Mouse (Mus musculus) heart, postnatal 10 days (tissue): Measurements from ENCODE around the gene Gm21119. TPM values are rescaled to one million over a fixed set of nuclear protein-coding genes. Genes with fewer than 3 reads are reported as not detected.
A peak's percentile ranks its signal among the peaks of the same experiment; 100 is the strongest.
"Not testable (repeated sequence)": the region's sequence is repeated elsewhere in the genome, so short reads cannot be mapped to it uniquely, and the experiment has no call there.

ENCODE experiments used
- DNase-seq, 2 experiments: peaks; one replicate each; pipeline ENCODE4 v3.0.0; 2021
- intact Hi-C: fragments of 180-260 bp; cut with DNase I; formaldehyde crosslinking; loops from one replicate; pipeline ENCODE4 v1.15.1; 2025
- total RNA-seq, 2 experiments: library from RNA; stranded (reverse); gene quantifications; 2 replicates each; pipeline ENCODE4 v1.2.3; 2021

Gm21119 gene
- total RNA-seq: under 1 TPM; 0.47 to 0.96 TPM

DNA sequence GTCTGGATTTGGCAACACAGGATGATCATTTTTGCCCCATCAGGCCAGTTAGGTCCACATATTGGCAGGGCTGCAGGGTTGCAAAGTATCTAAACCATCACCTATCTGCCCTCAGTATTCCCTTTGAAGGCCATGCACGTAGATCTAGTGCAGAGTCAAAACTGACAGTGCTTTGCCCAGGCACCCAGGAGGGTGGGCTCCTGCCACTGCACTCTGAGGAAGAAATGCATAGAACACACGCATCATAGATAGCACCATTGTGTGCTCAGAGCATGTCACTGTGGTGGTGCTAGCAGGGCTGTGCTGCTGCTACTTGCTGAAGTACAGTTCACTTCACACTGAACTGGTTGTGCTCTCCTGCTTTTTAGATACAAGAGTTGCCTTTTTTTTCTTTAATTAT lies at the start of gene Gm21119:
Gene Gm21119, plus strand, starts transcription at position 301 of the 400 bp plus-strand sequence.
- intact Hi-C loops, DNase-seq: not testable (repeated sequence)

DNA sequence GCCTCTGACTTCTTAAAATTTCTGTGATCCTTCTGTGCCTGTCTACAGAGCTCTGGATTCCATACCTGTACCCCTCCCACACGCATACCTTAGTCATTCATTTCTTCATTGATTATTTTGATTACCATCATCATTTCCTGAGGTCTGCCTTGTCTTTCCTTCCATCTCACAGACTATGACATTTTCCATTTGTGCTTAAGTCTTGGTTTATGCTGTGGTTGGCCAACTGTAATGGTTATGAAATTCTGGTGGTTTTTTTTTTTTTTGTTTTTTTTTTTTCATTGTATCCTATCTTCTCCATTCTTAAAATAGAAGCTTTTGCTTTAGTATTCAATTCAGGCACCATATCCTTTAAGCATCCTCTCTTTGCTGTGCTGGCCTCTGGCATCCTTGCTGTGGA lies 48.0 kb upstream of the Gm21119 start:
- DNase-seq, intact Hi-C loops: not testable (repeated sequence)

DNA sequence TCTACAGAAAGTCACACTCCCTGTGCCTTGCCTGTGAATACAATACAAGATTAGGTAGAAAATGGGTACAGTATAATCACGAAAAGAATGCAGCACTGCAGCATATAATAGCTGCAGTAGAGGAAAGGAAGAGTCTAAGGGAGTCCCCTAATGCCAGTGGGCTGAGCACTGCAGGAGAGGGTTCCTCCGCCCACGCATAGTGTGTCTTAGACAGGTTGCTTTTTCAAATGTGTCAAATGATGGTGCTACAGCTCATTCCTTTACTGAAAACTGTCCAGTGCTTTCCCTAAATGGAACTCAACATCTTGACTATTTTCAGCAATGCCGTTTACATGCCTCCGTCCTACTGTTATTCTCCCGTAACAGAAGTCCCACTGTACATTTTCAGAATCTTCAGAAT lies 33.6 kb upstream of the Gm21119 start:
- intact Hi-C loops, DNase-seq: not testable (repeated sequence)

DNA sequence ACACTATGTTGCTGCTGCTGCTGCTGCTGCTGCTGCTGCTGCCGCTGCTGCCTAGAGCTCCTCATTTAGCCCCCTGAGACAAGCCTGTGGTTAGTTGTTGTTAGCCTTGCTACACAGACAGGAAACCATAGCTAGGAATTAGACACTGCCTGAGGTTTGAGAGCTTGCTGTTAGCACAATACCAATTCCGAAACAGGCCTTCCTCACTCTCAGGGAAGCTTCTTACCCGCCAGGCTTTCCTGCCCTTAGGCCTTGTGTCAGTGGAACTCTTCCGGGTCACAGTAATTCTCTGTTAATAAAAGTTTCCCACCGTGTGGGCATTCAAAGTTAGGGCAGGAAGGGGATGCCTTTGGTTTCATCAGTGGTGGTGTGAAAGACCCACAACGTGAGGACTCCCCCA lies 31.9 kb upstream of the Gm21119 start:
- intact Hi-C loops: not testable (repeated sequence)

DNA sequence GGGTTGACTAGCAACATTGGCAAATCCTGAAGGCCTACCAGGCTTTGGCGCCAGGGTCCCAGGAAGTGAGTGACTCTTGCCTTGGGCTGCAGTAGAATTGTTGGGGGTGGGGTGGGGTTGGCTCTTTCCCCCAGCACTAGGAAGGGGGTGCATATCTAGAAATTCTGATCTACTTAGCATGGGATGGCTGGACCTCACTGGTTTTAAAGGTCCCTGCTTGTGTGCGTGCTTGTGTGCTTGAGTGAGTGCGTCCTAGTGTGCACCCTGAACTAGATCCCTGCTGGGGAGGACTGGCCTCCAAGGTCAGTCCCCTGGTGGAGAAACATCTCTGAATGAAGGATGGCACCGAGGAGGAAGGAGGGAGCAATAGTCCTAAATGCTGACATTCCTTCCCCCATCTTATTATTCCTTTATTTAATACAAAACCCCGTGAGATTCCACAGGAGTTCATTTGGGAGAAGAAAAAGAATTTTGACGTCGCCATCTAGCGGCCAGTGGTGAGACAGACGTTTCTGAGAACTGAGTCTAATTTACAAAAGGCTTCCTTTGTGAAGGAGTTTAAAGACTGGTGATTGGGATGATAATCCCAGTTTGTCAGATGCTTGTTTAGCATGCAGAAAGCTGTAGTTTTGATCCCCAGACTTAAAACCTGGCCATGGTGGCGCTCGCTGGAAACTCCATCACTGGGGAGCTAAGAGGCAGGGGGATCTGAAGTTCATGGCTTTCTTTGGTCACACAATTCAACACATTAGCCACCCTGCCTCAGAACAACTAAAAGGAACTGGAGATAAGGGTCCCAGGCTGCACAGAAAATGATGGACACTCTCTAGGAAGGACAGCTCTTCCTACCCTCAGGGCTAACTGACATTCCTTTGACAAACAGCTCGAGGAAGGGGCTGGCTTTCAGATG lies 26.2 kb upstream of the Gm21119 start:
- DNase-seq, intact Hi-C loops: not testable (repeated sequence)

More for the DNA sequence above, 31.9 kb upstream of the Gm21119 start:
- DNase-seq: not testable (repeated sequence)

DNA sequence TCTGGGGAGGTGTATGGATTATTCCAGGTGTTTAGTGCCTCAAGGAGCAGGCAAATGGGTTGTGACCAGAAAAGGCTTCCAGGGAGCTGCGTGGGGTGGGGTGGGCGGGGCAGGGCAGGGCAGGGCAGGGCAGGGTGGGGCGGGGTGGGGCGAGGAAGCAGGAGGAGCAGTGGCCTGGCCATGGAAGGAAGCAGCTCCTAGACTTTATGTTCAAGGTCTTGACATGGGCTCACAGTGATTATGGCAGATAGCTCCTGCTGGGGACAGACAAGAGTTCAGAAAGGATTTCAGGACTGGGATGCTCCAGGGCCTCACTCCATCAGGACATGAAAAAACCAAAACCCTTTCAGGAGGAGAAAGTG lies 25.6 kb upstream of the Gm21119 start:
- peak in 1 of 2 experiments; percentile 25 for DNase-seq
- intact Hi-C loops: not testable (repeated sequence)

DNA sequence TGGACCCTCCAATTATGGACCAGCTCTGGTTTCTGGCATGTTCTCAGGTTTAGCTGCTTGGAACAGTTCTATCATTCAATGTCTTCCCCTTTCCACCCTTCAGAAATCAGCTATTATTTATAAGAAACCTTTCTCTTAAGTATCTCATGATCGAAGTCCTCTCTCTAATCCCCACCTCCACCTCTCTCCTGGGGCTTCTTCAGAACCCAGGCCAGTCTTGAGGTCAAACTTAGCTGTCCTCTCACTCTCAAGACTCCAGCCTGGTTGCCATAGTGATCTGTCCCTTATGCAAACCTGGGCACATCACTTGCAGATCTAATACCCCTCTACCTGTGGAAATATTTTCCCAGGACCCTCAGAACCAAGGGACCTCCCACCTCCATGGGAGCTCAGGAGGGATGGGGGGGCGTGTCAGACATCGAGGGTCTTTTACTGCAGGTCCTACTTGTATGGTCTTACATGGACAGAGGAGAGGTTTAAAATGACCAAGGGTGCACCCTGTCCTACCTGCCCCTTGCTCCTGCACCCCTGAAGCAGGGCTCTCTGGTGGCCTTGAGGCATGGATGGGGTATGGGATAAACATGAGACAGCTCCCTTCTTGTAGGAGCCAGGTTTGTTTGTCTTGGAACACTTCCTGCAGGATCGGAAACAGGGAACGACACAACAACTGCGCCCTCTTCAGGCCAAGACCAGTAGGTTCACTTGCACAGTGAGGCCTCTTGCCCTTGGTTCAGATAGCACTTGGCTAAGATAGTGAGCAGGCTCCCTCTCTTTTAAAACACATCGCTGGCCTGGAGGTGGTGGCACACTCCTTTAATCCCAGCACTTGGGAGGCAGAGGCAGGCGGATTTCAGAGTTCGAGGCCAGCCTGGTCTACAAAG lies 24.4 kb upstream of the Gm21119 start:
- intact Hi-C loops: not testable (repeated sequence)
- DNase-seq: peak in 1 of 2 experiments; percentile 18

DNA sequence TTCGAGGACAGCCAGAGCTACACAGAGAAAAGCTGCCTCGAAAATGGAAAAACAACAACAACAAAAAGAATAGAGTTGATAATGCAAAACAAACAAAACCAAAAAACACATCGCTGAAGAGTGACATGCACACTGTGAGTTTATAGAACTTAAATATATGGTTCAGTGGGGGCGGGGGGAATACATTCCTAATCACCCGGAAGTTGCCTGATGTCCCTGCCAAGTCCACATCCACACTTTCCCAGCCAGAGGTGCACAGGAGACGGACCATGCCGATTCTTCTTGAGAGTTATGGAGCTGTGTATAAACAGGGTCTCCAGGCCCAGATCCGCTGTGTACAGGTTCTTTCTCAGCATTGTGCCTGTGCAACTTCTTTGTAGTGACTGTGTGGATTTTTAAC lies 23.7 kb upstream of the Gm21119 start:
- DNase-seq, intact Hi-C loops: not testable (repeated sequence)

DNA sequence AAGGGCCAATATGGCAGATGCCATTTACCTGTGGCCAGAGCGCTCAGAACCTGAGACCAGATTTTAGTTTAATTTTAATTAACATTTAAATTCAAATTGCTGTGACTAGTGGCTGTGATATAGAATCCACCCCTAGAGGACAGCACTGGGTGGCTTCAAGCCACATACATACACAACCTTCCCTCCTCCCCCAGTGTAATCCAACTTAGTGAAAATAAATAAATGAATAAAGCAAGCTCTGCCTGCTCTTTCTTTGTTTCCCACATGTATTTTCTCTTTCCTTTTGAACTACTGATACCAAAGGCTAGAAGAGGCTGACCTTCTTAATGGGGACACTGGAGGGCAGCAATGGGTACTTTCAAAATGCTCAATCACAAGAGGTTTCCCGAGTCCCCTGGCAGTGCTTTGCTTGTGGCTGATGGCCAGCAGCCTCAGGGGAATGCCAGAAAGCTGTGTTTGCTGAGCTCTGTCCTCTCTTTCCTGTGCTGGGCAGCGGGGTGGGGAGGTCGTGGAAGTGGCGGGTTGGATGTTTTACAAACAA lies 21.9 kb upstream of the Gm21119 start:
- intact Hi-C loops, DNase-seq: not testable (repeated sequence)

DNA sequence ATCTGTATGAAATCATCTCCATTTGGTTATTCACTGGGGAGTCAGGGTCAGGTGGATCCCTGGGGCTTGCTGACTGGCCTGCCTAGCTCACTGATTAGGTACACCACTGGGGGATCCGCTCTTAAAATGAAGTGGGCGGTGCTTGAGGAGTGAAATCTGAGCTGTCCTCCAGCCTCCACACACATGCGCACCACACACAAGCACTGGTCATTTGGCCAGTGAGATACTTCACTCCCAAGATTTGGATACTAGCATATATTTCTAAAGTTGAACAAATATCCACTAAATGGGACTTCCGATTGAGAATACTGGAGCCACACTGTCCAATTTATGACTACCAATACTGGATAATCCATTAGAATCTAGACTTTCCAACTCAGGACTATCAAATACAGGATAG lies 20.9 kb upstream of the Gm21119 start:
- intact Hi-C loops: not testable (repeated sequence)
- peak in 1 of 2 experiments; percentile 49 for DNase-seq

DNA sequence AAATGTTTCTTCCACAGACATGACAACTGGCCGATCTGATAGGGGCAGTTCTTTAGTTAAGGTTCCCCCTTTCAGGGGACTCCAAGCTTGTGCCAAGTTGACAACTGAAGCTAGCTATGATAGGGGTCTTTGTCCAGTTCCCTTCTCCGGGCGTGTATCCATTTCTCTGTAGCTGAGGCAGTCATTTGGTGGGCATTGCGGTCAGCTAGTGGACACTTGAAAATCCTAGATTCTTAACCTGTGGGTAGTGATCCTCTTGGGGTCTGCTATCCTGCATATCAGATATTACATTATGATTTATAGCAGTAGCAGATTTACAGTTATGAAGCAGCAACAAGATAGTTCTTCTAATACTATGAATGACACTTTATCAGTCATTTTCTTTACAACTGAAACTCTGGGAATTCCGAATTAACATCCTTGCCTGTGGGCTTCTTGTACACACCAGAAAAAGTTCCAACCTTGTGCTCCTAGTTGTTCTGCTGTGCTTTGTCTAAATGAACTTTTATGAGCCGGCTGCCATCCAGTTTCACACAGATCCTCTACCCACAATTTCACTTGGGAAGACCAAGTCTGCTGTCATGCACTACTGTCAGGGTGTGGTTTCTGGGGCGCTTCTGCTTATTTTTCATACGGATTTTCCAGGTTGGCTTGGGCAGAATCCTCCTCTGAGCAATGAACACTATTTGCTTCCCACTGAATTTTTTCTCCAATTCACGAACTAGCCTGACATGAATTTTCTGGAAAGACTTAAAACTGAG lies 18.5 kb upstream of the Gm21119 start:
- intact Hi-C loops, DNase-seq: not testable (repeated sequence)

DNA sequence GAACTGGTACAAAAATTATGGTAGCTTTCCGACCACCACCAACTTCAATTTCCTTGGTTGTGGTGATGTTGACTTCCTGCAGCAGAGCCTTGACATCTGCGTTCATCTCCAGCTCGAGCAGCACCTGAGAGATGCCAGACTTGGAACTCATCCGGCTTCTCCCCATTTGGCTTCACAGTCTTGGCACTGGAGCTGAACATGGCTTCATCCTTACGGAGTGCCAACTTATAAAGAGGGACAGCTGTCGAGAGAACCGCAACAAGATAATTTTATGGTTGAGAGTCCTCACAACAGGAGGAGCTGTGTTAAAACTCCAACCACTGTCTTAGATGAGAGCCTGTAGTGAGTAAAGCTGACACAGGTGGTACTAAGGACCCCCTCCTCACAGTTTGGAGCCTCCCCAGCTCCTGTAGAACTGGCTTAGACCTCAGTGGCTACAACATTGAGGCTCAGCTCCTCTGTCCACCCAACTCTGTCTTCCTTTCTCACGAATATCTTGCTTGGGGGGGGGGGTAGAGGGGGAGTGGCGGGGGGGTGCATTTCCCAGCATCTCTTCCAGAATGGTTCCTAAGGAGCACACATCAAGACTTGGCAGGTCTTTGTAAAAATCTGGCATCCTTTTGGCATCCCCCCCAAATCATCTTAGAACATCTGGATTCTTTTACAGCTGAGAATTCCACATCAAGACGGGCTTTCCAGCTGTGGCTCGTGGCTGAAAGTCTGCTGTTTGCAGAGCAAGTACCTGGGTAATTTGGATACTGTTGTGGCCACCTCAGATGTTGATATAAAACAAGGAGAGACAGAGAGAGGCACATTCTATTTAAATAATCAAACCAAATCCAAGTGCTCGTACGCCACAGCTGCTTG lies 17.6 kb upstream of the Gm21119 start:
- intact Hi-C loops: not testable (repeated sequence)

DNA sequence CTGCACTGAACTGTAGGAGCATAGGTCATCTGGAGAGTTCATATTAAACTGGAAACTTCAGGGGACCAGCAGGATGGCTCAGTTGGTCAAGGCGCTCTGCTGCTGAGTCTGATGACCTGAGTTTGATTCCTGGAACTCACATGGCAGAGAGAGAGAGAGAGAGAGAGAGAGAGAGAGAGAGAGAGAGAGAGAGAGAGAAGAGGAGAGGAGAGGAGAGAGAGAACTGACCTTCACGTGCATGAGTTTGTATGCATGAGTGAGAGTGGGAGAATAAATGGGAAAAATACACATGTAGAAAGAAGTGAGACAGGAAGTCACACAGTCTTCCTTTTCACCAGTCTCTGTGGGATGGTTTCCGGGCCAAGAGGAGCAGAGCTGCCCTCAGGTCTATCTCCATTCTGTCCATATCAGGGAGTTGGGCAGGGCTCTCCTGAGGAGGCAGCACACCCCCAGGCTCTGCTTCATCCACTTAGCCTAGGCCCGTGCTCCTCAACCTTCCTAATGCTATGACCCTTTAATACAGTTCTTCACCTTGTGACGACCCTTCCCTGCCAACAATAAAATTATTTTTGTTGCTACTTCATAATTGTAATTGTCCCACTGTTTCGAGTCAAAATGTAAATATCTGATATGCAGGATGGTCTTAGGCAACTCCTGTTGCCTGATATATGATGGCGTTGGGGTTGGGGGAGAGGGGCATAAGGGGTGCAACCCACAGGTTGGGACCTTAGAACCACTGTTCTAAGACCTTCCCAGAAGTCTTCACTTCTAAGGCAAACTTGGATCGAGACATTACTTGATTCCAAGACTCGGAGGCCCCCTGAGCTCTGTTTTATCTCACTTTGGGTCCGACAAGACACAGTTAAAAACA lies 16.2 kb upstream of the Gm21119 start:
- intact Hi-C loops, DNase-seq: not testable (repeated sequence)

More for the DNA sequence above, 17.6 kb upstream of the Gm21119 start:
- DNase-seq: peak; percentile 59 to 62

DNA sequence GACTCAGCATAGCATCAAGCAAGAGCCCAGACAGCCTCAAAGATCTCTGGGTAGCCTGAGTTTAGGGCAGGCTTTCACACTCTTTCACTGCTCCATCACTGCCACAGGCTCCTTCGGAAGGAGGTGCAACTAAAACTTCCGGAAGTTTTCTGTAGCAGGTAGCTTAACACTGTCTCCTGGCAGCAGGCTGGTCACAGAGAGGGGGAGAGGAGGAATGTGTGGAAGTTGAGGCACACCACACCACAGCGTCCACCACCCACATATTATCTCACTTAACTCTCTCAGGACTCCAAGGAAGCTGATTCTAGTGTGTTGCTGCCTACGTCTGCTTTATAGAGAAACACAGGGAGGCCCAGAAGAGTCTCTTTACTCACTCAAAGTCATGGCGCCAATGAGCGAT lies 15.4 kb upstream of the Gm21119 start:
- intact Hi-C loops, DNase-seq: not testable (repeated sequence)

DNA sequence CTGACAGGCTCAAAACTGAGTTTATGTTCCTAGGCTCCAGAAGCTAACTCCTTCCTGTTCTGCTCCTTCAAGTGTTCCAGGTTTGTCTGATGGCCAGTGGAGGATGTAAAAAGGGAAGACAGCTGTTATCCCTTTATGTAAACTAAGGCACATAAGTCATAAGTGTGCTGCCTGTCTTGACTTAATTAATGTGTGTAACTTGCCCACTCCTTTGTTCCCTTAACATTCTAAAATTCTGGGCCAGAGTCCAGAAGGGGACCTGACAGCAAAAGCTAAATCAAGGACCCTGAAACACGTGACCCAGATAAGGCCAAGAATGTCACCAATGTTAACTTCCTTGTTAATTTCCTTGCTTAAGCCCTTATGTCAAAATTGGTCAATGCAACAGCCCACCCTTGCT lies 3.9 kb upstream of the Gm21119 start:
- intact Hi-C loops: not testable (repeated sequence)

DNA sequence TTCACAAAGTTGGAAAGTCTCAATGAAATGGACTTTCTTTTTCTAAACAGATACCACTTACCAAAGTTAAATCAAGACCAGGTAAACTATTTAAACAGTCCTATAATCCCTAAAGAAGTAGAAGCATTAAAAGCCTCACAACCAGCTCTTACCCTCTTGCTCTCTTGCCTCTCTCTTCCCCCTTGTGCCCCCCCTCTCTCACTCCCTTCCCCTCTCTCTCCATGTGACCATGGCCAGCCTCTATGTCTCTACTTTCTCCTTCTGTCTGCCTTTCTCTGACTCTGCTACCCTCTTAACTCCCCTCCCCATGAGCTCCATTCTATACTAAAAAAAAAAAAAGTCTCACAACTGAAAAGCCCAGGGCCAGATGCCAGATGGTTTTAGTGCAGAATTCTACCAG lies 2.0 kb upstream of the Gm21119 start:
- DNase-seq, intact Hi-C loops: not testable (repeated sequence)

More for the DNA sequence above, 3.9 kb upstream of the Gm21119 start:
- peak; percentile 8 to 21 for DNase-seq

DNA sequence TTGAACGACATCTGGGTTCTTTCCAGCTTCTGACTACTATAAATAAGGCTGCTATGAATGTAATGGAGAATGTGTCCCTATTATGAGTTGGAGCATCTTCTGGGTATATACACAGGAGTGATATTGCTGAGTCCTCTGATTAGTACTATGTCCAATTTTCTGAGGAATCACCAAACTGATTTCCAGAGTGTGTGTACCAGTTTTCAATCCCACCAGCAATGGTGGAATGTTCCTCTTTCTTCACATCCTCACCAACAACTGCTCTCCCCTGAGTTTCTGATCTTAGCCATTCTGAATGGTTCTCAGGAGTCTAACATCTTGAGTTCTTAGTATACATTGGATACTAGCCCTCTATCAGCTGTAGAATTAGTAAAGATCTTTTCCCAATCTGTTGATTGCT lies 16.0 kb downstream of the Gm21119 start:
- intact Hi-C loops, DNase-seq: not testable (repeated sequence)

DNA sequence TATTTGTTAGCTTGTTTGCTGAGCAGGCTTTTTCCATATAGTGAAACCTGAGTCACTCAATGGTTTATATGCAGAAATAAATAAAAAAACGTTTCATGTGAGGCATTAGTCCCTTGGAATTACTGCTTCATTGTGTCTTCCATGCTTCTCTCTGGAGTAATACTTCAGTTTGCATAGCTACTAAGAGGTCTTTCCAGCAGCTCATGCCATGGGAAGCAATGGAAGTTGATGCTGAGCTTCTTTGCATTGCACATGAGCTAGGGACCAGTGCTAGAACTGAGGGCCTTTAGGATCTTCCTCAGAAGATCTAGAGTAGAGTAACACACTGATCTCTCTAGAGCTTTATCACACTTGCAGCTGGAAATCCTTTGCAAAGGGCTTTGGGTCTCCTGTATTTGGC lies 23.2 kb downstream of the Gm21119 start:
- intact Hi-C loops, DNase-seq: not testable (repeated sequence)
